Mouse (Mus musculus) retina, embryonic 14.5 days (tissue): Measurements from ENCODE around the gene Ankrd24.

Experiments used
- DNase-seq: peaks from one replicate; pipeline ENCODE4 v3.0.0-alpha.2; 2015; ENCODE audit warnings: low spot score

Gene Ankrd24

DNA sequence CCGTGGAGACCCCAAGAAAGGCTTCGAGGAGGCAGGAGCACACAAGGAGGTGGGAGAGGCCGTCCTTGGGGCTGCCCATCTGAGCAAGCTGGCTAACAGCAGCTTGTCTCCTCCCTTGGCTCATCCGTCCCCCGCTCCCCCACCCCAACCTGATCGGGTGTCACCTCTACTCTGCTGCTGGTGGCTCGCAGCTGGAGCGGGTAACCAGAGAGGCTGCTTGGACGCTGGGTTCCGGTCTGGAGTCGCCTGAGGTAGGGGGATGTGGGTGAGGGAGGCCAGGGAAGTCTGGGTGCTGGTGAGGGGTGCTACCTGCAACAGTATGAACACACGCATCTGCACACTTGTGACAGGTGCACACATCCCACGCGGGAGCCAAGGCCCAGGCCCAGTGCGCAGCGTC is at the start of gene Ankrd24:
Gene Ankrd24 (plus strand): TSS at position 151 of the 400 bp plus-strand sequence.
- no peak for DNase-seq

DNA sequence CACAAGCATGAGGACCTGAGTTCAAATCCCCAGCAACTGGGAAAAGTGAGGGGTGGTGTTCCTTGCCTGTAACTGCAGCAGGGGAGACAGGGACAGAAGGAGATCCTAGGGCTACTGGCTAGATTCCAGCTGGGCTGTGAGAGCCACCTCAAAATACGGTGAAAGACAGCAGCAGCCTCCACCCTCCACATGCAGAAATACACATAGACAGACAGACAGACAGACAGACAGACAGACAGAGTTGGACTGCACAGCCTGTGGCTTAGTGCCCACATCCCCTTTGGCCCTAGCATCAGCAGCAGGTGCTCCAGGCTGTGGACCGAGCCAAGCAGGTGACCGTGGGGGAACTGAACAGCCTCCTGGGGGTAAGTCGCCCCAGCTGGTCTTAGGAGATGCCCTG is 48.4 kb upstream of the Ankrd24 start:
- DNase-seq: no peak

DNA sequence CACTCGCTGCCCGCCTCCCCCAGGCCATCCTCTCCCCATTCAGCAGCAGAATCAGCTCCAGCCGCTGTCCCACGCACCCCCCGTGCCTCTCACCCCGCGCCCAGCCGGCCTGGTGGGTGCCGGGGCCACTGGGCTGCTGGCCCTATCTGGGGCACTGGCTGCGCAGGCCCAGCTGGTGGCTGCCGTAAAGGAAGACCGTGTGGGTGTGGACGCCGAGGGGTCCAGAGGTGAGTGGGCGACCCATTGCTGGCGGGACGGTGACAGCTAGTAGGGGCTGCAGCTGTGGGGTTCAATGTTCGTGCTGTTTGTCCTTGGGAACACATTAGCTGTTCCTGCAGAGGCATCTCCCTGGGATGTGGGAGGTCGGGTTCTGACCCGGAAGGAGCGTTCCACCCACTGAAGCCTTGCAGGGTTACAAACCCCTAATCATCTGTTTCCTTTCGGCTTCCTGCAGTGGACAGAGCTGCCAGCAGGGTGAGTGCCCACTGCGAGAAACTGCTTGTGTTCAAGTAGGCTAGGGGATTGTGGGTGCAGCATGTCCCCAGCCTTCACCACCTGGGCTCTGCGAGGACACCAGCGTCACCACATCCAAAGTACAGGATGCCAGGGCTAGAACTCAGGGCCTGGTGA is 47.8 kb upstream of the Ankrd24 start:
- DNase-seq: peak; percentile 41

DNA sequence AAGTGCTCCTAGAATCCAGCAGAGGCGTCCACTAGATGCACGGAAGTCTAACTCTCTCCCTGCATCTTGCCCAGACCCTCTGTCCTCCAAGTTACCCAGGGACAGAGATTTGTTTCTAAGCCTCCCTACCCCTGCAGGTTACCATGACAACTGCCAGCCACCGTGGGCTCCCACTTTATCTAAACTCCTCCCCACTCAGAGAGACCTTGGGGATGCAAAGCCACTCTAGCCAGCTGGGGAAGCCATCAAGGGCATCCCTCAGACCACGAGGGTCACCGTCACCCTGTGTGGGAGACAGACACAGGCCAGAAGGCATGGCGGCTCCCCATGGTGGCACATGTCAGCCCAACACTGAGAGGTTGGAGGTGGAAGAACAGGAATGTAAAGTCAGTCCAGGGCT is 45.0 kb upstream of the Ankrd24 start:
- no peak for DNase-seq

DNA sequence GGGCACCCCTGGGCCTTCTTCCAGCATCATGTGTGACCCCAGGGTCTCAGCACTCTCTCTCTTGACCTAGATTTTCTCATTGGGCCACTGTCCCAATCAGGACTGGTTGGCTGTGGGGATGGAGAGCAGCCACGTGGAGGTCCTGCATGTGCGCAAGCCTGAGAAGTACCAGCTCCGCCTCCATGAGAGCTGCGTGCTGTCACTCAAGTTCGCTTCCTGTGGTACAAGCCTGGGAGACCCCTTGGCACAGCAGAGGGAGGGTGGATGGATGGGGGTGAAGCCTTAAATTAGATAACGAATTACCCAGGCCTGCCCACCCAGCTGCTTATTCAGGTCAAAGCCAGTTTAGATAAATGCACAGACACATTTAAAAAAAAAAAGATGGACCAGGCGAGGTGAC is 39.6 kb upstream of the Ankrd24 start:
- no peak for DNase-seq

DNA sequence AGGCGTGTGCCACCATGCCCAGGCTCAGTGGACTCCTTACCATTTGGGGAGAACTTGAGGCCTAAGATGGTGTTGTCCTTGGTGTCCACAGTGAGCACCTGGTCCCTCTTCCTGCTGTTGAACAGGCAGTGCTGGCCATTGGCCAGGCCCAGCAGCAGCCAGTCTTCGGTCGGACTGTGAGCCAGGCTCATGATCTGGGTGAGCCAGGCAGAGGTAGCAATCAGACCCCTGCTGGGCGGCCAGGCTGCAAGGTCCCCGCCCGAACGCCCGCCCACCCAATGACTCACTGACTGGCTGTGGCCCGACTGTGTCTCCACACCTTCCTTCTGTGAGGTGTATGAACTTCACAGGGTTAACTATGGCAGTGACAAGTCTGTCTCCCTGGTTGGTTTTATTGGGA is 36.5 kb upstream of the Ankrd24 start:
- no peak for DNase-seq

DNA sequence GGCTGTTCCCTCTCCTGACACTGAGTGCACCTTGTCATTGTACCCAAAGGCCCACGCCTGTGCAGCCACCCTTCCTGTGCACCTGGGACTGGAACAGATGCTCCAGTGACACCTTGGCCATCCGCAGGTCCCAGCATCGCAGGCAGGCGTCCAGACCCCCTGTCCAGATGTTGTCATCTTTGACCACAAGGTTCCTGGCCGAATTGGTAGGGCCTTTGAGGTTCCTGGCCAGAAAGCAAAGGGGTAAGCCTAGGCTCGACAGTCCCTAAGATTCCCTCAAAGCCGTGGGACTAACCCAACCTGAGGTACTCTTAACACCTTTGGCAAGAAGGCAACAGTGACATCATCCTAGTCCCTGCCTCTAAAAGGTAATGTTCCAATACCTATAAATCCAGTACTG is 35.7 kb upstream of the Ankrd24 start:
- no peak for DNase-seq

DNA sequence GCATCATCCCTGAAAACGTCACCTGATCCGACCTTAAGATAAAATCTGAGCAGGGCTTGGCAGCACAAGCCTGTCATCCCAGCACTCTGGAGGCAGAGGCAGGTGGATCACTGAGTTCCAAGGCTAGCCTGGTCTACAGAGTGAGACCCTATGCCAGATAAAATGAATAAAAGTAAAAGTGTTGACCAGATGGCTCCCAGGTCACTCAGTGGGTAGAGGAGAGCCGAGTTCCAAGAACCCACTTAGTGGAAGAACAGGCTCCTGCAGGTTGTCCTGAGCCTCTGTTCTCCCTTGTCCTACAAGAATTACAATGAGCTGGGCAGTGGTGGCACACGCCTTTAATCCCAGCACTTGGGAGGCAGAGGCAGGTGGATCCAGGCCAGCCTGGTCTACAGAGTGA is 35.1 kb upstream of the Ankrd24 start:
- no peak for DNase-seq

DNA sequence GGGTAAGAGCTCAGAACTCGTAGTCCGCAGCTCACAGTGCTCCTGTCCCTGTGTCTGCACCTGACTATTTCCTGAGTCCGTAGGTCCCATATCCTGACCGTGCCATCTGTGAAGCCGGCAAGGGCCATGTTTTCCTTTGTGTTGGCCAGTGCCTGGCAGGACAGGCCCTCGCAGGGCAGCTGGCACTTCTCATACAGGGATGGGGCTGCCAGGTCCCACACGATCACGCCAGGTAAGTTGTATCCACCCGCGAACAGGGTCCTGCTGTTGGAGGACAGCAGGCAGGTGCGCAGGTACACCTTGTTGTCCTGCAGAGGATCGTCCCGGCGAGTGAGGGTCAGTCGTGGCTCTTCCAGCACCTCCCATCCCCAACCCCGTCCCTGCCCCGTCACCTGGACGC is 34.4 kb upstream of the Ankrd24 start:
- DNase-seq: no peak

DNA sequence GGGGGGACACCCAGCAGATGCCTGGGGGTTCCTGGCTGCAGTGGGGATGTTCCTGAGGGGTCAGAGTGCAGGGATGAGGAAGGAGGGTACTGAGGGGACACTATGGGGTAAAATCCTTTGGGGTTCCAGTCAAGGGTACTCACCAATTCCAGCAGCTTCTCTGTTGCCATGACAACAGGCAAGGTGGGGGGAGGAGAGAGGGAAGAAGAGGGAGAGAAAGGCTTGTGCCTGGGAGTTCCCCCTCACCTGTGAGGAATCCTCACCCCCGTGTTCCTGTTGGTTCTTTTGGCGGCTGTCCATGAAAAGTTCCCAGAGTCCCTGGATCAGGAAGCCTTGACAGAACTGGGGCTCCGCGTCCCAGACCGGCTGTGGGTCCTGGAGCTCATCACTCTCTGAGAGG is 32.7 kb upstream of the Ankrd24 start:
- no peak for DNase-seq

DNA sequence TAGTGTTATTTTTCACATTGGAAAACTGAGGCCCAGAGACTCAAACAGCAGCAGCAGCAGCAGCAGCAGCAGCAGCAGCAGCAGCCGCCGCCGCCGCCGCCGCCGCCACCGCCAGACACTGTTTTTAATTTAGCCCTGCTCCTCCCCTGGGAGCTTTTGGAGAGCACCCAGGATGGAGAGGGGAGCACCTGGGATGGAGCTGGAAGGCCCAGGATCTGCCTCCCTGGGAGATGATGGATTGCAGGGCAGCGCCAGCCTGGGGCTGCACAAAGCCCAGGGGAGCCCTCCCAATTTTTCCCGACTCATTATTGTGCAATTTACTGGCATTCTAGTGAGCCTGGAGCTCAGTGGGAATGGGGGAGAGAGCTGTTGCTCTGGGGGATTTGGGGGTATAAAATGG is 31.7 kb upstream of the Ankrd24 start:
- DNase-seq: no peak

DNA sequence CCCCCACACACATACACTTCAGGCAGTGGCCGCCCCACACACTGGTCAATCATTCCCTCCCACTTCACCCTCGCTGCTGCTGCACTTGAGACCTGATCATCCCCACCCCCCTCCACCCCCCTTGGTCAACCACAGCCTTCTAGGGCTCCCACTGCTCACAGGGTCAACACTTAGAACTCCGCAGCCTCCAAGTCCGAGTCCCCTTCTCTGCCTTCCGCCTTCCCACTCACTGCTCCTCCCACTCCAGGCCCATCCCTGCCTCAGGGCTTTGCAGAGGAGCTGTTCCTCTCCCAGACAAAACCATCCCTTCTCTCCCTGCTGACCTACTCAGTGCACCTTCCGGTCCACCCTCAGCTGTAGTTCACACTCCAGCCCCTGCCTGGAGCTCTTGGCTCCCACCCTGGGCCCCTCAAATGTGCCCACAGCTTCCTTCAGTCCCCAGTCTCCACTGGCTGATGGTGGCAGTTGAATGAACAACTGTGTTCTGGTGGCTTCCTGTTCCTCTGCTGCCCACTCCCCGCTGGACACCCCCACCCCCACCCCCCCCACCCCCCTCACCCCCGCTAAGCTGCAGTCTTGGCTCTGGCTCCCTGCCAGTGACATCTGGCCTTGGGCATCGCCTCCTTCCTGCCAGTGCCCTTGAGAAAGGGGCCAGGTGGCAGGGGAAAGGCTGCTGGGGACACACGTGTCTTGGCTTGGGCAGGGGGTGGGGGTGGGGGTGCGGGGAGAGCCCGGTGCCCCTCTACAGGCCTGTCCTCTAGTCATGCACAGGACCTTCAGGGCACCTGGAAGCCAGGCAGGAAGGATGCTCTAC is 31.0 kb upstream of the Ankrd24 start:
- peak; percentile 27 for DNase-seq

DNA sequence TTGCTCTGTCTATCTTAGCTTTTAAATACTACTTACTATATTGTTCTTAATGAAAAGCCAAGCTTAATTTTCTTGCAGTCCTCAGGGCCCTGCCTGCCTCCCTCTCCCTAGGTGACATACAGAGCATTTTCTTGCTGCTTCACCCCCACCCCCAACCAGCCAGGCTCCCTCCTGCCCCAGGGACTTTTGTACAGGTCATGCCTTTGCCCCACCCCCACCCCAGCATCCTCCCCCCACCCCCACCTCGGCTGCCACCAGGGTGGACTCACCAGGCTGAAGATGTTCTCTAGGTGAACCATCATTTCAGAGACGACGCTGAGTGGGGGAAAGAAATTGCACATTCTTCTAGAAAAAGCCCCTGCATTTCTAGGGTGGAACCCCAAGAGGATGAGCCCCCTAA is 30.0 kb upstream of the Ankrd24 start:
- DNase-seq: no peak

DNA sequence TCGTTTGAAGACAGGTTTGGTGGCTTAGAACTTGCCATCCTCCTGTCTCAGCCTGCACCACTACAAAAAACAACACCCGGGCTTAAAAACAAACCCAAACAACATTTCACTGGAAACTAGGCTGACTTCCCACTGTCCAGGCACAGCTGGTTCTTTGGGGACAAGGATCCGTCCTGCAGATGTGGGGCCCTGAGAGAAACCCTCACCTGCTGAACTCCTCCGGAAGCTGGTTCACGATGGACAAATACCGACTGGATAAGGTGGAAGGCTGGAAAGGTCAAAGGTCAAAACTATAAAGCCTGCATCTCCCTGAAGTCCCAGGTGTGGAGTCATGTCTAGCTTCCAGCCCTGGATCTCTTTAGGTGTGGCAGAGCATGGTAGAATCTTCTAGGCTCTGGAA is 29.5 kb upstream of the Ankrd24 start:
- no peak for DNase-seq

DNA sequence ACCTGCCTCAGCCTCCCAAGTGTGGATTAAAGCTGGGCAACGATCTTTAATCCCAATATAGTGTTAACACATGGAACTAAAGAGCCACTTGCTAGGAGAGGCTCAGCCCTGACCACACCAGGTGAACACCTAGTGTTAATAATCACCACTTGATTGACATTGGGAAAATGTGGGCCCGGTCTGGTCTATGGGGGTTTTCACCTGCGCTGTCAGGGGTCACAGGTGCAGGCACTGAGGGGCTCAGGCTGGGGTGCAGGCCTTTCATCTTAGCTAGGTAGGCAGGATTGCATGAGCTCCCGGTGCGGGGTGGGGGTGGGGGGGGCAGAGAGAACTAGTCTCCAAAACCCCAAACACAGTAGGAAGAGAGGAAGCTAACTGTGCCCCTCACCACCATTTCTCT is 28.7 kb upstream of the Ankrd24 start:
- no peak for DNase-seq

DNA sequence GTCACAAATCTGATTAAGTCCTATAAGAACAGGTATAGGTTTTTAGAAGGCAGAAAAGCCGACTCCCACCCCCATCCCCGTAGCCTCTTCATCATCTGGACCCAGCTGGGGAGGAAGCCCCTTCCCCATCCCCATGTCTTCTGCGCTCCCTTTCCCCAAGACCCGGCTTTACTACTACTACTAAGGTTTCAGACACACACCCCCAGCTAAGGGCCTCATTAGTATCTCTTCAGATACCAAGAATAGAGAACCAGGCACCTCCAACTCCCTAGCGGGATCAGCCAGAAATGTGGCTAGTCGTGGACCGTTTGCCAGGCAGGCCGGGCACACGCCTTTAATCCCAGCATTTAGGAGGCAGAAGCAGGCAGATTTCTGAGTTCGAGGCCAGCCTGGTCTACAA is 28.2 kb upstream of the Ankrd24 start:
- DNase-seq: no peak

DNA sequence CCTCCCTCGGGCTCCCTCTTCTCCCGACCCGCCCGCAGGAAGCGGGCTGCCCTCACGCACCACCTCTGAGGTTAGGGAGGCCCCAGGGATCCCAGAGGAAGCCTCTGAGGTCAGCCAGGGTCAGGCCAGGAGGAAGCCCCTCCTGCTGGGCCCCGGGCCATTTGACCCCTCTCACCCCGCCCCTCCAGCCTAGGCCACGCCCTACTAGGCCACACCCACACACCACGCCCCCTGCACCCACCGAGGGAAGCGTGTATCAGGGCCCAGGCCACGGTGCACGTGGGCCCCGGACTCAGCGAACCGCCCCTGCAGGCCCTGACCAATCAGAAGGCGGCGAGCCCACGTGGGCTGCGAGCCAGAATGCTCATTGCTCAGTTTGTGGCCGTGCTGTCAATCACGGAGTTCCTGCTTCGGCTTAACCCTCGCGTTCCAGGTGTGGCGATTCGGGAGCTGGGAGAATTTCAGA is 27.6 kb upstream of the Ankrd24 start, which contains the start of gene Tle6:
Gene Tle6 (minus strand): TSS at position 336 of the 466 bp plus-strand sequence.
- peak; percentile 98 for DNase-seq

DNA sequence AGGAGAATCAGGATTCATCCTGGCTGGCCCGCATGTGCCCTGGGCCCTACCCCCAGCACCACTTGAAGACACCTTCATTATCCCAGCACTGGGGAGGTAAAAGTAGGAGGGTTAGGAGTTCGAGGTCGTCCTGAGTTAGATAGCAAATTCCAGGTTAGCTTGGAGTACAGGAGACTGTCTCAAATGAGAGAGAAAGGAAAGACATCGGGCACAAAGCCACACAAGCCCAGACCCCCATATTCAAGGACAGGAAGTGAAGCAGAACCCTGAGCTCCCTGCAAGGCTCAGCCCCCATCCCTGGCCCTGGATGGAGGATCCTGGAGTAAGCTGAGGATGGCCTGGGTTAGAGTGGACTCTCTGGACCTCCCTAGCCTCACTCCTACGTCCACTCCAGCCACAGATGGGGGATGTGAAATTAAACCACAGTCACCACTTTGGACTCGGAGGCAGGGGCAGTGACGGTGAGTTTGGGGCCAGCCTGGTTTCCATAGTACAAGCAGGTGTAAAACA is 26.9 kb upstream of the Ankrd24 start:
- DNase-seq: no peak

DNA sequence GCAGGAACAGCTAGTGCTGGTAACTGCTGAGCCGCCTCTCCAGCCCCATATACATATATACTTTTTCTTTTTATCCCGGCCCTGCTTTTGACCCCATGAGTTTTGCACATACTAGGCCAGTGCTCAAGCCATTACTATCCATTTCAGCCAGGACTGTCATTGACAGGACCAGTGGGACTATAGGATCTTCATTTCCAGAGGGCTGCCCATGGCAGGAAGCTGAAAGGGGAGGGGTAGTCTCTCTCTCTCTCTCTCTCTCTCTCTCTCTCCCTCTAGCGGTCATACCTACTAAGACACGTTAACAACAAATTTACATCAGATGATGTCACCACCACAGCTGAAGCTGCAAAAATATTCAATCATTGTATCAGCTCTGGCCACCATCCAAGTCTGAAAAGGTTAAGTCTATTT is 25.6 kb upstream of the Ankrd24 start:
- DNase-seq: peak; percentile 70

DNA sequence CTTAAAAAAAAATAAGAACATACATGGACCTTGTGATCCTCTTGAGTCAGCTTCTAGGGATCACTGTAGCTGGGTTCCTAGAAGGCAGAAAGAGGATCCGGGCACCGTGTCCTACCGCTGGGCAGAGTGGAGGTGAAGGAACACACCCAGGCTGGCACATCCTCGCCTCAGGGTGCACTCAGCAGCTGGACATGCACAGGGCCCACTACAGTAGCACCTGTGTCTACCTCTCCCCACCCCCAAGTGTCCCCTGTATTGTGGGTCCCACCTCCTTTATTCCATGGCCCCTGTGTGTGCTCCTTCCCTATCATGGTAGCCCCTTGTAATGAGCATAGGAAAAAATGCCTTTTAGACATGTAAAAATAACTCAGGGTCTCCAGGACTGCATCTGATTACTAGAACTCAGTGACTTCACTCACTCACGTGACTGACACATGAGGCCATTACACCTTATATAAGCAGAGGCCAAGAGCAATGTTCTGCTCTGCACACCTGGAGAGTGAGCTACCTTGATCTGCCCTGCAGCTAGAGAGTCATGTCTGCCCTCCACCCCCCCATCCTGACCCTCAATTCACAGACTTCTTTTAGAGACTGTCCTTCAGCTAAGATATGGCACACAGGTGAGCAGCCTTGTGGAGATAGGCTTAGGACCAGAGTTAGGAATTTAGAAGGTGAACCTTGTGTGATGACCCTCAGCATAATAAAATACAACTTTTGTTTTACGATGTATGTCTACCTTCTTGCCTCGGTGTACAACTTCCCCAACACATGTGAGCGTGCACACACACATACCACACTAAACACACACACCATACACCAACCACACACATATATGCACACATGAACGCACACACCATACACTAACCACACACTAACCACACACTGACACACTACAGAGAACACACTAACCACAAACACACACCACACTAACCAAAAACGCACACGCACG is 24.0 kb upstream of the Ankrd24 start:
- DNase-seq: no peak

DNA sequence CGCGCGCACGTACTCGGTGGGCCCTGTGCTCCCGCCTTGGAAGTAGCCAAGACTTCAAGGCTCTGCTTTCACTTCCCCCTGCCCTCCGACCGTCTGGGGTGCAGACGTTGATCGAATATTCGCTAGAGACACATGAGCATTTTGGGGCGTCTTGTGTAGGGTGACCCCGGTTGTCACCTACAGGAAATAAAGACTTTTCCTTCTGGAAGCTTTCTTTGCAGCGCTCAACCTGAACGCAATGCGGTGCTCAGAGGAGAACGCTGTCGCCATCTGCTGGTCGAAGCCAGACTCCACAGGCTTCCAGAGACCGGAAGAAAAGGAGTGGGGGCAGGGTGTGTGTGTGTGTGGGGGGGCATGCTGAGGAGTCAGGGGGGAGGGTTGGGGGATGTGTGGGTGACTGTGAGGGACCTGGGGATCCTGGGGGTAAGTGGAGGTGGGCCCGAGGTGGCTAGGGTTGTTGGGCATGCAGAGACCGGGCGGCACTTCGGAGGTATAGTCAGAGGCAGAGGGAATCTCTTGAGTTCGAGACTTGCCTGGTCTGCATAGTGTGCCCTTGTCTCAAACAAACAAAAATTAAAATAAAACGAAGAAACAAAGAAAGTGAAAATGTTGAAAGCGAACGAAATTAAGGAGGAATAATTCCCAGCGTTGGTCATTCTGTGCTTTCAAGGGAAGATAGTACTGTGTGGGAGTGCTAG is 23.2 kb upstream of the Ankrd24 start:
- peak; percentile 92 for DNase-seq

DNA sequence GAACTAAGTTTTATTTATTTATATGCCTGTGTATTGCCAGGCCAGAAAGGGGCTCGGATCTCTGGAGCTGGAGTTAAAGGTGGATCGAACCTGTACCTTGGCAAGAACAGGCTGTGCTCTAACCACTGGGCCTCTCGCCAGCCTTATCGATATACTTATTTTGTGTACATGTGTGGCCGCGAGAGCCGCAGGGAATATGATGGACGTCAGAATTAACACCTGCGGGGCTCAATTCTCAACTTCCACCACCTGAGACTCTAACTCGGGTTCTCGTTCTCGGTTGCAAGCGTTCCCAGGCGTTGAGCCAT is 22.7 kb upstream of the Ankrd24 start:
- no peak for DNase-seq
